Mouse (Mus musculus): ENCODE measurements at regions not wholly inside any gene's neighbourhood (a gene's known extent, or its start where the extent isn't known, plus 50 kb on each side); places are given as distances from the start of the nearest gene placed in this dataset.

DNA sequence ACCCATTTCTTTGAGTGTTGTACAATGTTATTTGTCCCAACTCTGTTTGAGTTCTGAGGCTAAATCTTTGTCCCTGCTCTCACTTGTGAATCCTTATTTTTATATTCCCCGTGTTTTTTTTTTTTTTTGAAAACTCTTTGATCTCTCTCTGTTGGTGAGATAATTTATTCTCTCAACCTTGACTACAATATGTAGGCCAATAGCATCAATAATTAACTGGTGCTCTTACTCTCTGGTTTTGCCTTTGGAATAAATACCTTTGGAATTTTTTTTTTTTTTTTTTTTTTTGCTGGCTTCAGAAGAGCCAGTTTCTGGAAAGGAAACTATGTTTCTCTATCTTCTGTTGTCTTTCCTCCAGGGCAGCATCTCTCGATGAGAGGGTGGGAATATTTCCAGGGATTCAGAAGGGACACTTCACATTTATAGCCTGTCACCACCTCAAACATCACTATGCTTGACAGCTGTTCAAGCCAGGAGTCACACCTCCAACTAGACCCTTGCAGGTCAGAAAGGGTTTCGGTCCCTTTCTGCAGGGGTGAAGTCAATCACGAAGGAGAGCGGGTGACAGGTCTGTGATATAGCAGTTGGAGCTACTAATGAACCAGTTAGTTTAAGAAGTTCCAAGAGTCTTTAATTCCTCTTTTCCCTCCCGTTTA is 330.9 kb upstream of the Fam241a start:
- in situ Hi-C loops (cut with MboI, MseI) = loop anchor here (10.0 kb wide), 1 partner anchor 498 kb away; no protein-coding TSS in a partner anchor

DNA sequence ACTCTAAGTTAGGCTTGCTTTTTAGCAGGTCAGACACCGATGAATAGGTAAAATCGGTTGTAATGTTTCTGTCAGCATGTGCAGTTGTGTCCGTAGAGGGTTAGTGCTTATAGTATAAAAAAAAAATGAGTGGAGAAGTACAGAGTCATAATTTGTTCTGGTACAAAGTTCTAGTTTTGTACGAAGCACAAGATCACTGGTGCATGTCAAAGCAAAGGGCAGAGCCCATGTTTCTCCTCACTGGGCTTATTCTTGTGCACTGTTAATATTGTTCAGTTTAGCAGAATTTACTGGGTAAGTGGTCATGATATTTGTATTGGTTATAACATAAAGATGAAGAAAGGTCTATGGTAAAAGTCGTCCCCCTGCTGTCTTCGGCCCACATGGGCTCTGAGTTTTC is 330.4 kb upstream of the Fam241a start:
- in situ Hi-C loops (cut with MboI, MseI) = loop anchor here (10.0 kb wide), 1 partner anchor 498 kb away; no protein-coding TSS in a partner anchor

DNA sequence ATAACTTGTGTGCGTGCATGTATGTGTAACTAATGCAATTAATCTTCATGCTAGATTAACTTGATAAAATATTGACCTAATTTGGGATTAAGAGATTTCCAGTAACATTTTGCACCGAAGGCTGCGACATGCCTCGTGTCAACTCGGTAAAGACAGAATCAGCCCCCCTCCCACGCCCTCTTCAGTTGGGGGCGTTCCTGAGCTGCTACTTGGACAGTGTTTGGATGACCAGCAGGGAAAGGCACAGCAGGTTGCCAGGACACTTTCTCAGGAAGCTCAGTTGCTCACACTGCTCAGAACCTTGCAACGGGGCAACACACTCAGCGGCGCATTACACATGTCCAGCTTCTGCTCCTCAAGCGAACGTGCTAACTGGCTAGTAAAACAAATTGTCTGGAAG is 326.2 kb upstream of the Fam241a start:
- in situ Hi-C loops (cut with MboI, MseI) = loop anchor here (10.0 kb wide), 1 partner anchor 502 kb away; no protein-coding TSS in a partner anchor

DNA sequence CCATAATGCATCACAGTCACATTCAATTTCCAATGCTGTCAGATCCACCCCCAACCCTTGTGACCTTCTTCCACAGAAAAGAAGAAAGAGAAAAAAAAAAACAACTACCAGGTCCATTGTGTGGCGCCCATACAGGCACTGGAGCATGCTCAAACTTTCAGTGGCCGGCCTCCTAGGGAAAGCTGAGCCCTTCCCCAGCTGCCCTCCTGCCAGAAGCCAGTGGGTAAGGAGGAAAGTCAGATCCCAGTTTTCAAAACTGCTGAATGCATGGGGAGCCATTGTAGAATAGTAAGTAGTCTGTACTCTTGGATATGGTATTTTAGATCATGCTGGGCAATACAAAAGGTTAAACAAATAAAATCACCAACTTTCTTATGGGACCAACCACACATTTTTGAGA is 325.5 kb upstream of the Fam241a start:
- in situ Hi-C loops (cut with MboI, MseI) = loop anchor here (10.0 kb wide), 1 partner anchor 503 kb away; no protein-coding TSS in a partner anchor

DNA sequence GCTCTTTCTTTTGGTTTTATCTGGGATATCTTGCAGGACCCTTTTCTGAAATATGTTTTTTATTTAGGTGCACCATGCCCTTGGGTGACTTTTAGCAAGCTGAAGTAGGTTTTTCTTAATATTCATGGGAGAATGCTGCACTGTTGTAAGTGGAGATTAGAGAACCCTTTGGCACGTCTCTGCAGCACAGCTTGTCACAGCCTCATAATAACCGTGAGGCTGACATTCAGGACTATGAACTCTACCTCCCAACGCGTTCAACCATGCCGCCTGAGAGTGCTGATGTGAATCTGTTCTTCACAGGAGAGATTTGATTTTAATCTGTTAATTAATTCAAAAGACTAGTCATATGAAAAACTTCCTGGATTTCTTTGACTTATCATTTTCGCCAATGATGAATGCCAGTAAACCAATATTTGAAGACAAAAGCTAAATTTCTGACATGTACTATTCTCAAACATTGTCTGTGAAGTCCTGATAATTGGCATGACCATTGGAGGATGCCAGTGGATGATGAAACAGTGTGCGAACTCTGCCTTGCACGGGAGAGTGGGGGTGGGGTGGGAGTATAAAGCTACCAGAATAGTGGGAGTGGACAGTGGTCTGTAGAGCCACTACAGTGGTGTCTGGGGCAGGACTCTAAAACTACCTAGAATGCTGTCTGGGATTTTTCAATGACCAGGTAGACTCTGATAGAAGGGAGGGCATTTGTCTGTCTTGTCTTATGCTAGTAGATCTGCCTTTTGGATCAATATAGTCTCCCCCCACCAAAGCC is 324.8 kb upstream of the Fam241a start:
- in situ Hi-C loops (cut with MboI, MseI) = loop anchor here (10.0 kb wide), 1 partner anchor 504 kb away; no protein-coding TSS in a partner anchor

DNA sequence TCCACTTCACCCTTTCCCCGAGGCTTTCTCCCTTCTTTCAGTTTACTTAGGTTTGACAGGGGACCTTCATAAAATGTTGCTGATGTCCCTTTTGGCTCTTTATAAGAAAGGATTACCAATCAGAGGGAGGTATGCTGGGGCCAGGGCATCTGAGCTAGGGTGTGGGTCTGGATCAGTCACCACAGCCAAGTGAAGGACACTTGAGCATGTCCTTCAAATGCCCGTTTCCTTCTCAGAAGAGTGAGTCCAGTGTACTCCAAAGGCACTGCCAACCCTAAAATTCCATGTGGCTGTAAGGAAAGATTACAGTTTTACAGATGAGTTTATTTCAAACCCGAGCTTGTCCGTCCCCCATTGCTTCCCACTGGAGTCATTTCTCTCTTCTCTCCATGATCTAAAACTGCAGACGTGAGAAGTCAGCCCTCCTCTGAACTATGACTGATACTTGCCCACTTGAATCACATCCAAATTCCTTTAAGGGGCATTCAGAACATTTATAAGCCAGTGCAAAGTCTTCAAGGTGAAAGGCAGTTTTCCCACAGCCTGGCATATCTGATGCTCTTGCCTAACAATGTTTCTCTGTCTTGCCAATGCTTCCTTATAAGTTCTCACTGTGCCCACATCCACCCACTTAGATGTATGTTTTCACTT is 321.8 kb upstream of the Fam241a start:
- in situ Hi-C loops (cut with MboI, MseI) = no loop called here

DNA sequence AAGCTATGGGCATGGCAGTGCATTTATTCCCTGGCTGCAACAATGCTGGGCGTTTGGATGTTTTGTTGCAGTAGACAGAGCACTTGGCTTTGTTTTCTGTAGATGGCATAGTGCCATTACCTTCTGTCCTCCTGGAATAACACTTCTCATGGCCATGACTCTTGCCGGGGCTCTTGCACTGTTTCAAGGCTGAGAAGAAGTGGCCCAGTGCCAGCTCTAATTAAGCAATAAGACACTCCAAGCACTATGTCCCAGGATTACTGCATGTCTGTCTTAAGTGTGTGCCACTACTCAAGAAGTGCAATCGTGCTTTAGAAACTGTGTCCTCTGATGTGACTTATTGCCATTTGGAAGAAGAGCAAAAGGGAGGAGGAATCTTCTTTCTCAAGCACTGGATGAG is 316.1 kb upstream of the Fam241a start:
- in situ Hi-C loops (cut with MboI, MseI) = no loop called here

DNA sequence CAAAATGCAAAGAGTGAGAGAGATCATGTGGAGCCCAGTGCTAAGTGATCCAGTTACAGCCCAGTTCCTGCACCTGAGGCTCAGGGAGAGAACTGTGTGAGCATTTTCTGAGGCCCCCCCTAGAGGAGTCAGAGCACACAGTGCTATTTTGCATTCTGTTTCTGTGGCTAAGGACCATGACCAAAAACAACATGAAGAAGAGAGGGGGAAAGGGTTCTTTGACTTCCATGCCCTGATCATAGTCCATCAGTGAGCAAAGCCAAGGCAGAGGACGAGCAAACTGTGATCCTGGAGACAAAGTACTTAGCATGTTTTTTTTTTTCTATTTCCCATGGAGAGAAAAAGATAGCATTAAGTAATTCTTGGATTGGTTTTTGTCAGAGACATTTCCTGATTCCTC is 314.5 kb upstream of the Fam241a start:
- in situ Hi-C loops (cut with MboI, MseI) = no loop called here

DNA sequence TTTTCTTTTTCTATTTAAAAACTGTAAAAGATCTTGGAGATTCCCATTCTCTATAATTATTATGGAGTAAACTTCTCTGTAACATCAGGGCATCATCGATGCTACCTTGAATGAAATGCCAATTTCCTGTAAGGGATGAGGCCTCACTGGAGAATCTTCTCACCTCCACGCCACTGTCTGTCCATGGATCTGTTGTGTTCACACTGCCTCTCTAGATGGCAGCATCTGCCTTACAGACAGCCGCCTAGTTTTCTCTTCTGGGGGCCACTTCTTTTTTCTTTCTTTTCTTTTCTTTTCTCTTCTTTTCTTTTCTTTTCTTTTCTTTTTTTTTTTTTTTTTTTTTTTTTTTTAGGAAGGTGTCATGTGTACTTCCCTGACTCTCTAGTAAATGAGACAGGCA is 310.8 kb upstream of the Fam241a start:
- in situ Hi-C loops (cut with MboI, MseI) = no loop called here

DNA sequence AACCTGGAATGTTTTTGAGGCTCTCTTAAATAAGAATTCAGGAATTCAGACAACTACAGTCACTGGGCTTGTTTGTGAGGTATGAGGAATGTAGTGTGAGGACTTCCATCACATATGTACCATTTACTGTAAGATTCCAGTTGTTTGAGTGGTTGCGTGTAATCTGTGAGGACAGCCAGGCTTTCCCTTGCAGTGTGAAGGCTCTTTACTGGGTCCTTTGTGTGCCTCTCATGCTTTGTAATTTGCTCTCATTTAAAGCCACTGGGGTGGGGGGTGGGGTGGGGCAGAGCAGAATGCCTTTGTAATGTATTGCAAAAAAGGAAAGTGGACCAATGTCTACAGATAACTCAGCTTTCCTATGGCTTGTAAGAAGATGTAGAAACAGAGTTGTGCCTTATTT is 310.4 kb upstream of the Fam241a start:
- in situ Hi-C loops (cut with MboI, MseI) = no loop called here

DNA sequence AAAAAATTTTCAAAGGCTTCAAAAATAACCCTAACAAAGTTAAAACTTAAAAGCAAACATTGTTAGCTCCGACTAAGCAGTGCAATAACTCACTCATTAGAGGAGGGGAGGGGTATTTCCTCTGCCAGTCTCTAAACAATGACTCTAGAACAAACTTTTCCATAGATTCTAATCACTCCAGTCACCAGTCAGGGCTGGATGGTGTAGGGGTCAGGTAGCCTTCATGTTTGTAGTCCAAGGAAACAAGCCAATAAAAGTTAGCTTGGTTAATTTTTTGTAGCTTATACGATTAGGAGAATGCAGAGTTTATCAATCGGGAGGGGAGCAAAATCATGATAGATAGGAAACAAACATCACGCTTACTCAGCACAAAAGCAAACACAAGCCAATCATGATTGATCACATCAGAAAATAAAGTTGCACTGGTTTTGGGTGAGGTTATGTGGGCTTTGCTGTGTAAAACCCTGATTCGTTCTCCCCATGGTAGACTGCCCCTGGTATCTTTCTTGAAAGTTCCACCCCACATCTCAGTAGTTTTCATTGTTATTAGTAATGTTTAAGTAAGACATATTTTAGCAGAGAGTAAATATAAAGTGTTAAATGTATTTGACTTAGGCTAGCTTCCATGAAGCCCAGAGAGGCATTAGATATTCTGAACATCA is 304.6 kb upstream of the Fam241a start:
- in situ Hi-C loops (cut with MboI, MseI) = no loop called here

DNA sequence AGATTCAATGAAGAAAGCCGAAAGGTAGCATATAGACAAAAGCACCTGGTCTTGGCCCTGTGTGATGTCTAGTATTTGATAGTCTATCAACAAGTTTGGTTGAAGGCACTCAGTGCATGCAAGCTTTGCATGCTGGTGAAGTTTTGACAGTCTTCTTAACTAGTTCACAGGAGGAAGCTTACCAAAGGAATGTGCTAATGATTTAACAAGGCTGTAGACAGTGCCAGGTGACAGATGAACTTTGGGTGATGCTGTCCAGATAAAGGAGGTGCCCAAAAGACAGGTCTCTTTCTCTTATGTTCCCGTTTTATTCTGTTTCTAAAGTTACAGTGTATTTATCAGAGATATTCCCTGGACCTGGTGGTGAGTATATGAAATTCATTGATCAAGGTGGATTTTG is 303.3 kb upstream of the Fam241a start:
- in situ Hi-C loops (cut with MboI, MseI) = no loop called here

DNA sequence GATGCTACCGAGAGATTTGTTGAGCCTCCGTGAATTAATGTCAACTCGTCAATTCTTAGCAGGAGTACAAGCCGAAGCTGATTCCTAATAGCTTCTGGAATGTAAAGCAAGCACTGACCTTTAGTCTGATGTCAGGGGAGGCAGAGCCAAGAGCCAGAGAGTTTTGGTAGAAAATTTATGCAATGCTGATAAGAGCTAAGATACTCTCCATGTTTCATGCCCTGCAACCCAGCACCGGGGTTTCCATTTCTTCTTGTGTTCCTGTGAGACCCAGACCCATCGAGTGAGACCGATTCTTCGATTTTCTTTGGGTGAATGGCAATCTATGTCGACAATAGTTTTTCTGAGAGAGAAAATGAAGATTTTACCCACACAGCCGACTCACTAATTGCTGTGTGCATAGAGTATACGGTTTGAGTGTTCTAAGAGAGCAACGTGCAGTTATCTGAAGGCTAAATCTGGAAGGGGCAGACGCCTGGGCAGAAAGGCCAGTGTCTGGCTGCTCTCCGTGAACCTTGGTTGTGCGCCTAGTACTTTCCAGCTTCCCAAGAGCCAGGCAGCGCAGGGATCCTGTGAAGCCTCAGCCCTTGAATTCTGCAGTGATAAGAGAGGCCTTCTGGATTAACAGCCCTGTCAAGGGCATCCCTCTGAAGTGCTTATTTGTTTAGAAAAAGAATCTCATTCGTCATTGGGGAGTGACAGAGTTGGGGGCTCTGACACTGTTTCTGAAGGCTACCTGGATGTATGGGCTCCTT is 296.1 kb upstream of the Fam241a start:
- in situ Hi-C loops (cut with MboI, MseI) = no loop called here

DNA sequence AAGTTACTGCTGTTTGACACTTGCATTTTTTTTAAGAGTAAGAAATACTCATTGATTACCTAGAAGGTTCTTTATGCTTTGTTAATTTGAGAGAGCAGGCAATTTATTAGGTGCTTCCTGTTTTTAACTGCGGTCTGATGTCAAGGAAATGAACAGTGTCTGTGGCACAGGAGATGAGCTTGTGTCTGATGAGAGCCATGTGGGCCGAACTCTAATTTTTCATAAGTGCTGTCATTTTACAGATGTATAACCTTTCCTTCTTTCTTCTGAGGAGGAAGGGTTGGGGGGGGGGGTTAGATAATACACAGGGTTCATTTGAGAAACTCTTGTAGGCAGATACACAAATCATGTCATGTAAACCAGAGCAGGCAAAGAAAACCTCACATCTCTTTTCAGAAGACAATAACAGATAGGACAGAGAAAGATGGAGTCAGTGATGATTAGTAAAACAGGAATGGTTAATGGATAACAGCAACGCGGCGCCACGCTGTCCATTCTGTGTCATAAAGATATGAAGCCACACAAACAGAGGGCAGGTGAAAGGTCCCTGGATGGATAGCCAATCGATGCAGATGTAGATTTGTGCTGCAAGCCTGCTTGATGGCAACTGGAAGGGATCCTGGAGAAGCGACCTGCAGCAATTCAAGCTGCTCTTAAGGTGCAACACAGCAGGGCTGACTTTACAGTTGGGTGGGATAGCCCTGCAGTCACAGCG is 291.4 kb upstream of the Fam241a start:
- in situ Hi-C loops (cut with MboI, MseI) = loop anchor here (5.0 kb wide), 1 partner anchor 995 kb away; no protein-coding TSS in a partner anchor

DNA sequence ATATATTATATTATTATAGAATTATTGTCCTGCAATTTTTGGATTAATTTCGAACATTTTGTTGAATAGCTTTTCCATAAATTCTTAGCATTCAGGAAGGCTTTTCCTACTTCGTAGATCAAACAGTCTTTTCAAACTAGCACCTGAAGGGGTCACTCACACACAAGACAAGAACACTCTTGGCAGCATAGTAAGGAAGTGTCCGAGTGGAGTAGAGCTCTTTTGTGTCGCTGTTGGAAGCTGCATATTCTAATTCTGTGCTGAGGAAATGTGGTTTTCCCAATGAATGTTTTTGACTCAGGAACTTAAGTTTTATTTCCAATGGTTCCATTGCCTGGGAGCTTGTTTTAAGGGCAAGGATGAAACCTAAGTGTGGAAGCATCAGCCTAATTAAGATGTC is 290.2 kb upstream of the Fam241a start:
- in situ Hi-C loops (cut with MboI, MseI) = loop anchor here (5.0 kb wide), 1 partner anchor 996 kb away; no protein-coding TSS in a partner anchor

DNA sequence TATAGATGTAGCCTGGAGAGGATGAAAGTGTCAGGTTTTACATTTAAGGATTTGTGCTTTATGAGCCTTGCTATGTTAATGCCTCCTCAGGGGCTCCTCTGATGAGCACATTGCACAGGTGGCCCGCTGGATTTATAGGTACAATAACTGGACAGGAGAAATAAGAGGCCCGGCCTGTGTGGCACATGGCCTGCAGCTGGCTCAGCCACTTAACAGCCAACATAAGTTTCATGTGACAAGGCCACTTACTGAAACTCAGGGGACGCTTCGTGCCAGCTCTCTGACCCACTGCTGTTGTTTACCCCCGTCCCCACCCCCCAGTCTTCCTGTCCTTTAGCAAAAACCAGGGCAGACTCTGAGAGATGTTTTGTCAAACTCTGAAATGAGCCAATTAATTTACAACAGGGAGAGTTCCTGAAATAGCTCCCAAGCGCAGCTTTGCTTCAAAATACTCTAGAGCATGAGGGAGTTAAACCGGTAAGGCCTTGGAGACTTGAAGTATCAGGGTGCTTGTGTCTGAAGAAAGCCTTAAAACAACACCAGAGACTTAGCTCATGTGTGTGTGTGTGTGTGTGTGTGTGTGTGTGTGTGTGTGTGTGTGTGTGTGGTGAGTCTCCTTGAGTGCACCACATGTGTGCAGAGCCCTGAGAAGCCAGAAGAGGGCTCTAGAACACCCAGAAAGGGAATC is 285.2 kb upstream of the Fam241a start:
- in situ Hi-C loops (cut with MboI, MseI) = no loop called here

DNA sequence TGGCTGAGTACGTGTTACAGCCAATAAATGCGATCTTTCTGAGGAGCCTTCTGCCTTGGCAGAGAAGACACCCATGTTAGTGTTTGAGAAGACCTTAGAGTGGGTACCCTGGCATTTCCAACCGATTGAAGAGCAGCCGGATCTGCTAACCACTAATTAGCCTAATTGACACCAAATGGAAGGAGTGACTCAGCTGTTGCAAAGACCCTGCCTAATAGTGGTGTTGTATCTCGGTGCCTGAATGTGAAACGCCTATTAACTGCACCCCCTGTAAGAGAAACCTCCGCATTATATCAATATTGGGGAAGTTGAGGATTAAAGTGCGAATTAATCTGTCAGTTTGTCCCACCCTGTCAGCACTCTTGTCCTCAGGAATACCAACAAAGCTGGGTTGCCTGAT is 253.1 kb upstream of the Fam241a start:
- in situ Hi-C loops (cut with MboI, MseI) = no loop called here

DNA sequence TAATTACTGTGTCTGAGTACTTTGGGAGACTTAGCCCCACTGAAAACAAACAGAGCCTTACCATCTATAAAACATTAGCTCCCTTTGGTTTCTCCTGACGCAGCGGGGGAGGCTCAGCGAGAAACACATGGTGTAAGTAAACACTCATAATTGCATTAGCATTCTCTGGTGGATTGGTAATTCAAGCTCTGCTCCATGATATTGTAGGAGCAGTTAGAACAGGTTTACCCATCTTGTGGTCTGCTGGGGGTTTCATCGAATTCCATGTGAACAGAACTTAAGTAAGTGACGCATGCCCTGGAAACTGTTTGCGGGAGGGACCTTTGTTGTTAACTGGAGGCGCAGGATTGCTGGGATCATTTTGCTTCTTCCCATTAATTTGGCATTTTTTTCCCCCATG is 249.2 kb upstream of the Fam241a start:
- in situ Hi-C loops (cut with MboI, MseI) = no loop called here

DNA sequence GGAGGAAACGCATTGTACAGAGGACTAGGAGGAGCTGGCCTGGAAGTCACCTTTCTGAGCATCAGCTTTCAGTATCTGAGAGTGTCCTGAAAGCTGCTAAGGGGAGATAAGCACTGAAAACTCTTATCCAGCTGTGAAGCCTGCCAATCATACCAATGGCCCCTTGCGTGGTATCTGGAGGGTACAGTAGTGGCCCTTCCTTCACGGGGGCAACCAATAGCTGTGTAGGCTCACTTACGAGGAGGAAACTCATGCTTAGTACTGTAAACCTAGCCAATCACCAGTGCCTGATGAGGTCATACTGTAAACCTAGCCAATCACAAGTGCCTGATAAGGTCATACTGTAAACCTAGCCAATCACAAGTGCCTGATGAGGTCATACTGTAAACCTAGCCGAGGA is 231.7 kb upstream of the Fam241a start:
- in situ Hi-C loops (cut with MboI, MseI) = no loop called here

DNA sequence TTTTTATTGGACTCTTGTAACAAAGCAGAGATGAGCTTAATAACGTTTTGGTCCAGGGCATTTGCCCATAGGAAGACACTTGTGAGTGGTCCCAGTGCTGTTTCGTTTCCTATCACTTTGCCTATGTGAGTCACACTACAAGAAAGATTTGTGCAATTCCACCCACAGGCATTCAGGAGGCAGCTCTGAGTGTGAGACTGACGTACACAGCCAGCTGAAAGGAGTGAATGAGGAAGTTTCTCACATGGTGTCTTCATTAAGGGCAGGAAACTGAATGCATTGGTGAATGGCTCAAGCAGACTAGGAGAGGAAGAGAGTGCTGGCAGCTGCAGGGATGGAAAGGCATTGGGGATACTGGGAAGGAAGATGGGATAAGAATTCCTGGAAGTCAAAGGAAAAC is 230.5 kb upstream of the Fam241a start:
- in situ Hi-C loops (cut with MboI, MseI) = no loop called here
